Mouse (Mus musculus) embryonic facial prominence, embryonic 12.5 days (tissue): ENCODE measurements around the gene Mmp24. TPM values are rescaled to one million over a fixed set of nuclear protein-coding genes. Genes with fewer than 3 reads are reported as not detected.
A peak's percentile ranks its signal among the peaks of the same experiment; 100 is the strongest.

Experiments used
- ATAC-seq: fragments of 200-750 bp; cut with Nextera tagmentation; 2 replicates; pipeline ENCODE4 v1.8.0; 2017; ENCODE audit not compliant: insufficient number of reproducible peaks, insufficient read depth, low FRiP score, low TSS enrichment
- H3K27ac ChIP-seq: fragments of 300-500 bp; sonication (generic); 2 replicates; pipeline ENCODE4 v1.5.1; 2016; ENCODE audit warnings: mild to moderate bottlenecking
- H3K27me3 ChIP-seq: fragments of 300-500 bp; sonication (generic); 2 replicates; pipeline ENCODE4 v1.6.1; 2016; ENCODE audit warnings: mild to moderate bottlenecking, moderate library complexity
- H3K36me3 ChIP-seq: fragments of 300-500 bp; sonication (generic); 2 replicates; pipeline ENCODE4 v1.6.1; 2016; ENCODE audit warnings: mild to moderate bottlenecking
- H3K4me1 ChIP-seq: fragments of 300-500 bp; sonication (generic); 2 replicates; pipeline ENCODE4 v1.6.1; 2016
- H3K4me2 ChIP-seq: fragments of 300-500 bp; sonication (generic); replicated peaks from 2 replicates; pipeline ENCODE4 v1.6.1; 2016; ENCODE audit warnings: mild to moderate bottlenecking, moderate library complexity
- H3K4me3 ChIP-seq: fragments of 300-500 bp; sonication (generic); 2 replicates; pipeline ENCODE4 v1.5.1; 2016; ENCODE audit warnings: mild to moderate bottlenecking
- H3K9ac ChIP-seq: fragments of 300-500 bp; sonication (generic); 2 replicates; pipeline ENCODE4 v1.6.1; 2016; ENCODE audit warnings: mild to moderate bottlenecking, moderate library complexity
- H3K9me3 ChIP-seq: fragments of 300-500 bp; sonication (generic); 2 replicates; pipeline ENCODE4 v1.6.1; 2016; ENCODE audit warnings: mild to moderate bottlenecking, moderate library complexity
- WGBS: fragments of 180-500 bp; shearing (Covaris S2); methylation state at CpG from one replicate; pipeline ENCODE4 v1.1.7; 2016; 5-methylcytosine and 5-hydroxymethylcytosine counted together
- polyA plus RNA-seq: library from polyadenylated mRNA; unstranded; fragments of >200 nt; fragmentation: Nextera tagmentation; extraction: Ambion mirVana; gene quantifications from 2 replicates; pipeline ENCODE4 v1.2.1, GENCODE M21; 2016

Gene Mmp24
- polyA plus RNA-seq, 1 experiment from 2014 or later, result 0.61 TPM

DNA sequence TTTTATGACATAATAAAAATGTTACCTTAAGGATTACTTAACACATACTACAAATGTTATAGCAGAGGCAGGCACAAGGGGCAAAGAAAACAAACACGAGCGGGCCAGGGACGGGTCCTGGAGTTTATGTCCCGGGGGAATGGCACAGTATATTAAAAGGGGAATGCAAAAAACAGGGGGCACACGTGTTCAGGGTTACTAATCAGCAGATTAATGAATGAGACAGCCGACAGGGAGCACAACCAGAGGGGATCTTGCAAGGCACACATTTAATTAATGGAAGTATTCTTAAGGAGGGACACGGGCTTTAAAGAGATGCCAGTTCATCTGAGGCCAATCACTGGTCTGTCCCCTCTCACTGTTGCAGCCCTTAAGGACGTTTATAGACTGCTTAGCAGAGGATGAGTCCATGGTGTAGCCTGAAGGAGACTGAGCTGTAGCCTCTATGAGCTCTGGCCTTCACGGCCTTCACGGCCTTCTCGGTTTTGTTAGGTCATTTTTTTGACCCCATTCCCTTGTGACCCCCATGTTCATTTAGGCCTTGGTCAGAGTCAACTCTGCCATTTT, 88.2 kb downstream of the Mmp24 start:
- WGBS, result 51% methylated on average over 11 of the region's 11 CpGs
- H3K4me2 ChIP-seq, result 0 out of 2 replicates have a peak overlapping the region, but pooled peaks have one; percentile 9
- no peaks in the 10 kb centered on the region for H3K27me3 ChIP-seq
- no peak overlapping the region for H3K27ac ChIP-seq
- H3K9ac ChIP-seq, result no peak overlapping the region
- H3K4me1 ChIP-seq, result peaks cover 5% of the 10 kb centered on the region; the same call in 1 of the 2 replicates
- H3K36me3 ChIP-seq, result peaks cover 17% of the 10 kb centered on the region; the same call in 1 of the 2 replicates
- H3K4me3 ChIP-seq, result no peak overlapping the region
- H3K9me3 ChIP-seq, result no peaks in the 10 kb centered on the region
- no peak for ATAC-seq

Other genes with a start within 250 kb of the Mmp24 start
- gene Gss, start 182.5 kb upstream of the Mmp24 start, polyA plus RNA-seq, result 28.0 and 28.9 TPM in 2 replicates
- gene Myh7b, start 164.1 kb upstream of the Mmp24 start, polyA plus RNA-seq, result 1.3 and 1.4 TPM in 2 replicates
- gene Trpc4ap, start 83.0 kb upstream of the Mmp24 start, polyA plus RNA-seq, result 171 and 177 TPM in 2 replicates
- 27.3 and 28.5 TPM in 2 replicates for gene Edem2, start 45.9 kb upstream of the Mmp24 start, polyA plus RNA-seq
- not detected in 2 replicates for gene Gm17581, start 39.5 kb upstream of the Mmp24 start, polyA plus RNA-seq
- 3.6 TPM in 2 replicates for gene Procr, start 24.2 kb upstream of the Mmp24 start, polyA plus RNA-seq
- 12.9 and 13.4 TPM in 2 replicates for gene BC029722, start 44.1 kb downstream of the Mmp24 start, polyA plus RNA-seq
- gene Eif6, start 51.6 kb downstream of the Mmp24 start, polyA plus RNA-seq, result 185 and 188 TPM in 2 replicates
- gene Fam83c, start 59.5 kb downstream of the Mmp24 start, polyA plus RNA-seq, result 0.36 and 0.38 TPM in 2 replicates
- 61.3 and 71.5 TPM in 2 replicates for gene Uqcc1, start 155.0 kb downstream of the Mmp24 start, polyA plus RNA-seq
- gene Gm15557, start 165.4 kb downstream of the Mmp24 start, polyA plus RNA-seq, result 0.28 TPM in 1 of 2 replicates, not detected in the other
- 5.6 and 10.5 TPM in 2 replicates for gene Gdf5, start 170.0 kb downstream of the Mmp24 start, polyA plus RNA-seq
- 33.3 and 35.2 TPM in 2 replicates for gene Cep250, start 181.1 kb downstream of the Mmp24 start, polyA plus RNA-seq
- 2.0 and 2.3 TPM in 2 replicates for gene 6430550D23Rik, start 232.6 kb downstream of the Mmp24 start, polyA plus RNA-seq
- gene Ergic3, start 232.7 kb downstream of the Mmp24 start, polyA plus RNA-seq, result 199 and 220 TPM in 2 replicates